Mouse (Mus musculus) hindbrain, embryonic 13.5 days (tissue): Measurements from ENCODE around the gene Zkscan6. TPM values are rescaled to one million over a fixed set of nuclear protein-coding genes. Genes with fewer than 3 reads are reported as not detected.

Source experiments
- ATAC-seq: fragments of 200-750 bp; cut with Nextera tagmentation; 2 replicates; pipeline ENCODE4 v1.8.0; 2017; ENCODE audit warnings: moderate TSS enrichment; ENCODE audit not compliant: low FRiP score
- H3K27ac ChIP-seq: fragments of 300-500 bp; sonication (generic); 2 replicates; pipeline ENCODE4 v1.5.1; 2015; ENCODE audit warnings: inconsistent platforms, mild to moderate bottlenecking, moderate library complexity
- H3K27me3 ChIP-seq: fragments of 300-500 bp; sonication (generic); 2 replicates; pipeline ENCODE4 v1.6.1; 2015; ENCODE audit warnings: mild to moderate bottlenecking, inconsistent platforms
- H3K36me3 ChIP-seq: fragments of 300-500 bp; sonication (generic); 2 replicates; pipeline ENCODE4 v1.6.1; 2015; ENCODE audit warnings: mild to moderate bottlenecking, inconsistent platforms
- H3K4me1 ChIP-seq: fragments of 300-500 bp; sonication (generic); replicated peaks from 2 replicates; pipeline ENCODE4 v1.6.1; 2015; ENCODE audit warnings: inconsistent platforms
- H3K4me2 ChIP-seq: fragments of 300-500 bp; sonication (generic); 2 replicates; pipeline ENCODE4 v1.6.1; 2015; ENCODE audit warnings: inconsistent platforms, mild to moderate bottlenecking, moderate library complexity
- H3K4me3 ChIP-seq: fragments of 300-500 bp; sonication (generic); 2 replicates; pipeline ENCODE4 v1.5.1; 2015; ENCODE audit warnings: mild to moderate bottlenecking, inconsistent platforms
- H3K9ac ChIP-seq: fragments of 300-500 bp; sonication (generic); 2 replicates; pipeline ENCODE4 v1.6.1; 2015; ENCODE audit warnings: mild to moderate bottlenecking, inconsistent platforms
- H3K9me3 ChIP-seq: fragments of 300-500 bp; sonication (generic); 2 replicates; pipeline ENCODE4 v1.6.1; 2016; ENCODE audit warnings: inconsistent platforms
- WGBS: fragments of 180-500 bp; shearing (Covaris S2); methylation state at CpG from one replicate; pipeline ENCODE4 v1.1.7; 2015; 5-methylcytosine and 5-hydroxymethylcytosine counted together
- polyA plus RNA-seq: library from polyadenylated mRNA; unstranded; fragments of >200 nt; fragmentation: Nextera tagmentation; extraction: Ambion mirVana; gene quantifications from 2 replicates; pipeline ENCODE4 v1.2.1, GENCODE M21; 2015

The Zkscan6 gene
- polyA plus RNA-seq, 1 experiment from 2014 or later = 21.7 TPM

GRCm38 (mm10) chr11:65818193-65818592 is 11.2 kb downstream of the Zkscan6 start:
- Histone ChIP-seq H3K4me3 (no peak overlapping the region), H3K27me3 (no peaks in the 10 kb centered on the region), H3K9me3 (no peaks in the 10 kb centered on the region), H3K36me3 (peaks cover 57% of the 10 kb centered on the region), H3K9ac (no peak overlapping the region), H3K4me1 (peaks cover 5% of the 10 kb centered on the region), H3K4me2 (no peak overlapping the region), H3K27ac (no peak overlapping the region)
- 82% methylated on average over 1 of the region's 1 CpGs for WGBS
- ATAC-seq = no peak

GRCm38 (mm10) chr11:65820280-65820679 is 13.3 kb downstream of the Zkscan6 start:
- ATAC-seq = no peak; the same call in 1 of the 2 replicates
- Histone ChIP-seq H3K36me3 (peaks cover 59% of the 10 kb centered on the region), H3K4me2 (no peak overlapping the region), H3K9me3 (no peaks in the 10 kb centered on the region), H3K27ac (no peak overlapping the region), H3K4me1 (peaks cover 5% of the 10 kb centered on the region), H3K9ac (no peak overlapping the region), H3K27me3 (no peaks in the 10 kb centered on the region), H3K4me3 (no peak overlapping the region)
- WGBS = 75% methylated on average over 5 of the region's 5 CpGs

- H3K4me3 ChIP-seq = no peak overlapping the region
- H3K9me3 ChIP-seq = no peaks in the 10 kb centered on the region
- no peaks in the 10 kb centered on the region for H3K27me3 ChIP-seq
- ATAC-seq = peak; percentile 75
- no peak overlapping the region for H3K4me2 ChIP-seq
- H3K4me1 ChIP-seq = peaks cover 5% of the 10 kb centered on the region
- no peak overlapping the region for H3K27ac ChIP-seq
- 13% methylated on average over 7 of the region's 7 CpGs for WGBS
- peaks cover 53% of the 10 kb centered on the region for H3K36me3 ChIP-seq
- H3K9ac ChIP-seq = no peak overlapping the region
These were observed 13.9 kb downstream of the Zkscan6 start for GRCm38 (mm10) chr11:65820877-65821276.

DNA sequence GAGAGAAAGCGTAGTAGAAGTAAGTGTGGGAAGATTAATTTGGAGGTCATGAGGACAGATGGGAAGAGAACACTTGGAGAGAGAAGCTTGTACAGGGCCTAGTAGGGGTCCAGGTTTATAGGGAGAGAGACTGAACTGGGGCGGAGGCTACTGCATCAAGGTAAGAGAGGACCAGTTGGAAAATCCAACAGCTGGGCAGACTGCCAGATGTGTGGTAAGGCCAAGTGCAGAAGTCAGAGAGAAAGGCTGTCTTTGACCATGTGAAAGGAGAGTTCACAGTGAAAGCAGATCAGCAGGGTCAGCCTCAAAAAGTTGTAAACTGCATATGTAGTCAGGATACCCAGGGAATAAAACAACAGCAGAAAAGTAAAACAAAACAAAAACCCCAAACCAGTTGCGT is 17.6 kb downstream of the Zkscan6 start:
- no peaks in the 10 kb centered on the region for H3K9me3 ChIP-seq
- H3K4me3 ChIP-seq = no peak overlapping the region
- H3K27ac ChIP-seq = no peak overlapping the region
- WGBS = 91% methylated on average over 3 of the region's 3 CpGs
- H3K36me3 ChIP-seq = peaks cover 59% of the 10 kb centered on the region
- H3K9ac ChIP-seq = no peak overlapping the region
- no peak overlapping the region for H3K4me2 ChIP-seq
- no peaks in the 10 kb centered on the region for H3K4me1 ChIP-seq
- ATAC-seq = no peak
- no peaks in the 10 kb centered on the region for H3K27me3 ChIP-seq

- WGBS = 70% methylated on average over 8 of the region's 8 CpGs
- Histone ChIP-seq H3K4me1 (no peaks in the 10 kb centered on the region), H3K9me3 (no peaks in the 10 kb centered on the region), H3K4me3 (no peak overlapping the region), H3K4me2 (no peak overlapping the region), H3K27me3 (no peaks in the 10 kb centered on the region), H3K36me3 (peaks cover 7% of the 10 kb centered on the region; the same call in 1 of the 2 replicates), H3K9ac (no peak overlapping the region), H3K27ac (no peak overlapping the region)
- ATAC-seq = no peak
These were observed 32.0 kb downstream of the Zkscan6 start for GRCm38 (mm10) chr11:65838999-65839398.

- H3K4me2 ChIP-seq = no peak overlapping the region
- no peak overlapping the region for H3K27ac ChIP-seq
- H3K9ac ChIP-seq = no peak overlapping the region
- WGBS = 86% methylated on average over 5 of the region's 5 CpGs
- ATAC-seq = no peak
- H3K9me3 ChIP-seq = no peaks in the 10 kb centered on the region
- H3K27me3 ChIP-seq = no peaks in the 10 kb centered on the region
- no peaks in the 10 kb centered on the region for H3K36me3 ChIP-seq
- H3K4me3 ChIP-seq = no peak overlapping the region
- H3K4me1 ChIP-seq = no peaks in the 10 kb centered on the region
These were observed 39.5 kb downstream of the Zkscan6 start for GRCm38 (mm10) chr11:65846446-65846845.

GRCm38 (mm10) chr11:65852066-65852465 is 45.1 kb downstream of the Zkscan6 start:
- Histone ChIP-seq H3K9me3 (no peaks in the 10 kb centered on the region), H3K27ac (no peak overlapping the region), H3K9ac (no peak overlapping the region), H3K4me1 (no peaks in the 10 kb centered on the region), H3K27me3 (no peaks in the 10 kb centered on the region), H3K4me2 (no peak overlapping the region), H3K36me3 (no peaks in the 10 kb centered on the region), H3K4me3 (no peak overlapping the region)
- no peak for ATAC-seq
- WGBS = 8% methylated on average over 1 of the region's 1 CpGs

- WGBS = 56% methylated on average over 4 of the region's 4 CpGs
- no peak for ATAC-seq
- H3K36me3 ChIP-seq = no peaks in the 10 kb centered on the region
These were observed 54.5 kb downstream of the Zkscan6 start for GRCm38 (mm10) chr11:65861476-65861875.

GRCm38 (mm10) chr11:65877146-65877775 is 70.3 kb downstream of the Zkscan6 start:
- H3K27ac ChIP-seq = peak overlapping the region; percentile 30
- 68% methylated on average over 1 of the region's 1 CpGs for WGBS

More at GRCm38 (mm10) chr11:65861476-65861875, 54.5 kb downstream of the Zkscan6 start:
- H3K4me3 ChIP-seq = no peak overlapping the region
- no peaks in the 10 kb centered on the region for H3K4me1 ChIP-seq
- no peaks in the 10 kb centered on the region for H3K27me3 ChIP-seq
- no peaks in the 10 kb centered on the region for H3K9me3 ChIP-seq
- H3K27ac ChIP-seq = 0 out of 2 replicates have a peak overlapping the region, but pooled peaks have one; percentile 9
- no peak overlapping the region for H3K4me2 ChIP-seq
- H3K9ac ChIP-seq = no peak overlapping the region

More at GRCm38 (mm10) chr11:65877146-65877775, 70.3 kb downstream of the Zkscan6 start:
- Histone ChIP-seq H3K4me2 (no peak overlapping the region), H3K4me3 (no peak overlapping the region), H3K36me3 (no peaks in the 10 kb centered on the region), H3K9me3 (no peaks in the 10 kb centered on the region), H3K9ac (no peak overlapping the region), H3K27me3 (no peaks in the 10 kb centered on the region), H3K4me1 (peaks cover 10% of the 10 kb centered on the region; the same call in 1 of the 2 replicates)
- no peak for ATAC-seq

Other genes with a start within 250 kb of the Zkscan6 start
- gene Map2k4, start 18.9 kb upstream of the Zkscan6 start, polyA plus RNA-seq = 77.5 and 82.0 TPM in 2 replicates